Mouse (Mus musculus) layer of hippocampus, adult 6 months (tissue): ENCODE data around the gene Arid3a. TPM values are rescaled to one million over a fixed set of nuclear protein-coding genes. Genes with fewer than 3 reads are reported as not detected.

Source experiments
- polyA plus RNA-seq: library from polyadenylated mRNA; unstranded; fragments of <200 nt; fragmentation: Nextera tagmentation; gene quantifications from 2 replicates; pipeline ENCODE4 v1.2.3, GENCODE M21; 2021

Gene Arid3a
- polyA plus RNA-seq, 1 experiment from 2014 or later = 1.7 TPM

Other genes starting within 250 kb of the Arid3a start
- gene Cdc34, start 244.8 kb upstream of the Arid3a start, polyA plus RNA-seq = 14.9 TPM in 2 replicates
- 0.60 and 4.2 TPM in 2 replicates for gene Gzmm, start 238.0 kb upstream of the Arid3a start, polyA plus RNA-seq
- 1,334 and 1,835 TPM in 2 replicates for gene Bsg, start 222.6 kb upstream of the Arid3a start, polyA plus RNA-seq
- gene Hcn2, start 210.4 kb upstream of the Arid3a start, polyA plus RNA-seq = 3.3 and 4.4 TPM in 2 replicates
- gene Polrmt, start 180.5 kb upstream of the Arid3a start, polyA plus RNA-seq = 15.8 and 20.0 TPM in 2 replicates
- gene Fgf22, start 172.0 kb upstream of the Arid3a start, polyA plus RNA-seq = 1.9 and 3.3 TPM in 2 replicates
- gene Rnf126, start 160.1 kb upstream of the Arid3a start, polyA plus RNA-seq = 7.6 and 10.5 TPM in 2 replicates
- gene Fstl3, start 149.8 kb upstream of the Arid3a start, polyA plus RNA-seq = 0.79 and 0.89 TPM in 2 replicates
- gene Prss57, start 136.1 kb upstream of the Arid3a start, polyA plus RNA-seq = 1.3 and 1.7 TPM in 2 replicates
- gene Palm, start 133.5 kb upstream of the Arid3a start, polyA plus RNA-seq = 67.9 and 93.7 TPM in 2 replicates
- gene Misp, start 106.1 kb upstream of the Arid3a start, polyA plus RNA-seq = 0.15 and 0.28 TPM in 2 replicates
- gene Ptbp1, start 72.6 kb upstream of the Arid3a start, polyA plus RNA-seq = 17.4 and 20.4 TPM in 2 replicates
- 4.5 and 6.4 TPM in 2 replicates for gene Prtn3, start 52.6 kb upstream of the Arid3a start, polyA plus RNA-seq
- 35.4 and 44.1 TPM in 2 replicates for gene Plppr3, start 52.4 kb upstream of the Arid3a start, polyA plus RNA-seq
- not detected in 2 replicates for gene Elane, start 40.8 kb upstream of the Arid3a start, polyA plus RNA-seq
- not detected in 2 replicates for gene Cfd, start 36.2 kb upstream of the Arid3a start, polyA plus RNA-seq
- gene Med16, start 18.1 kb upstream of the Arid3a start, polyA plus RNA-seq = 44.2 and 50.2 TPM in 2 replicates
- gene Gm26602, start 16.2 kb upstream of the Arid3a start, polyA plus RNA-seq = not detected in 2 replicates
- gene Kiss1r, start 10.1 kb upstream of the Arid3a start, polyA plus RNA-seq = 4.1 and 4.4 TPM in 2 replicates
- 232 and 239 TPM in 2 replicates for gene R3hdm4, start 5.8 kb upstream of the Arid3a start, polyA plus RNA-seq
- gene Wdr18, start 33.1 kb downstream of the Arid3a start, polyA plus RNA-seq = 87.4 and 87.9 TPM in 2 replicates
- gene Grin3b, start 43.7 kb downstream of the Arid3a start, polyA plus RNA-seq = 0.06 and 0.11 TPM in 2 replicates
- 11.9 and 12.3 TPM in 2 replicates for gene Tmem259, start 57.3 kb downstream of the Arid3a start, polyA plus RNA-seq
- gene Cnn2, start 61.5 kb downstream of the Arid3a start, polyA plus RNA-seq = 12.4 and 13.3 TPM in 2 replicates
- gene Abca7, start 69.5 kb downstream of the Arid3a start, polyA plus RNA-seq = 1.3 and 1.6 TPM in 2 replicates
- gene Arhgap45, start 89.6 kb downstream of the Arid3a start, polyA plus RNA-seq = 1.6 and 1.7 TPM in 2 replicates
- gene Polr2e, start 112.8 kb downstream of the Arid3a start, polyA plus RNA-seq = 232 and 241 TPM in 2 replicates
- 945 and 1,045 TPM in 2 replicates for gene Gpx4, start 120.1 kb downstream of the Arid3a start, polyA plus RNA-seq
- 2.8 and 3.1 TPM in 2 replicates for gene Sbno2, start 178.5 kb downstream of the Arid3a start, polyA plus RNA-seq
- 16.5 and 18.4 TPM in 2 replicates for gene Stk11, start 188.8 kb downstream of the Arid3a start, polyA plus RNA-seq
- gene Atp5d, start 211.6 kb downstream of the Arid3a start, polyA plus RNA-seq = 943 and 1,004 TPM in 2 replicates
- 55.5 and 72.9 TPM in 2 replicates for gene Cbarp, start 213.8 kb downstream of the Arid3a start, polyA plus RNA-seq
- gene Midn, start 221.2 kb downstream of the Arid3a start, polyA plus RNA-seq = 8.3 and 11.7 TPM in 2 replicates
- 162 and 186 TPM in 2 replicates for gene Cirbp, start 238.9 kb downstream of the Arid3a start, polyA plus RNA-seq
- gene 1600002K03Rik, start 245.9 kb downstream of the Arid3a start, polyA plus RNA-seq = 10.6 and 11.0 TPM in 2 replicates